Mouse (Mus musculus) liver, embryonic 13.5 days (tissue): ENCODE data around the gene Afg1l. TPM values are rescaled to one million over a fixed set of nuclear protein-coding genes. Genes with fewer than 3 reads are reported as not detected.

Source experiments
- polyA plus RNA-seq: library from polyadenylated mRNA; unstranded; fragments of >200 nt; fragmentation: Nextera tagmentation; extraction: Ambion mirVana; gene quantifications from 2 replicates; pipeline ENCODE4 v1.2.1, GENCODE M21; 2015

Afg1l gene
- polyA plus RNA-seq, 1 experiment from 2014 or later = 2.4 TPM

Other genes with a start within 250 kb of the Afg1l start
- gene Foxo3, start 201.8 kb downstream of the Afg1l start, polyA plus RNA-seq = 14.5 and 15.2 TPM in 2 replicates
- gene Snx3, start 23.5 kb upstream of the Afg1l start, polyA plus RNA-seq = 294 and 318 TPM in 2 replicates
- not detected in 2 replicates for gene Nr2e1, start 105.1 kb upstream of the Afg1l start, polyA plus RNA-seq
- gene Ostm1, start 105.3 kb upstream of the Afg1l start, polyA plus RNA-seq = 15.6 and 18.4 TPM in 2 replicates